ENCODE assay signal across 8 mouse cellular contexts in the genomic region with DNA sequence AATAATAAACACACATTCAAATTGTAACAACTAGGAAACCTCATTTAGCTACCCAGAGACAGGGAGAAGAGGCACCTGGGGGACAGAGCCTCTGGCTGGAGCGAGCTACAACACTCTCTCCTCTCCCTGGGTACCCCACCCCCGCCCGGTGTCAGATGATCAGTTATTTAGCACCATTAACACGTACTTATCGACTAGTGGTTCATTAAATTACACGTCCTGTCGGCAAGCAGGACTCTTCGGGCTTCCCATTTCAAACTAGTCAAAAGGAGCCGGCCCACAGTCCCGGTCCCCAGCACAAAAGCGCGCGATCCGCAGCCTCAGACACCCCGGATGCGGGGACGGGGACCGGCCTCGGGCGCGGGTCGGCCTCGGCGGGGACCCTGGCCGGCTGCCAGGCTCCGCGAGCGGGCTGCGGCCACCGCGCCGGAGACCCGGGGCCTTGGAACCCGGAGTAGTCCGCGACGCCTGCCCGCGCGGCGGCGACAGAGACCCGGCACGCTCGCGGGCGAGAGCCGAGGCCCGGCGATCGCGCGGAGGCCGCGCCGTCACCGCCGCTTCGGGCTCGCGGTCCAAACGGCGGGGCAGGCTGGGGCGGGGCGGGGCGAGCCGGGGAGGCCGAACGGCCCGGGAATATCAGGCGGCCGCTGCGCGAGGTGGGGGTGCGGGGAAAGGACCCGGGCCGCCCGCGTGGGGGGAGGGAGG. TPM values are rescaled to one million over a fixed set of nuclear protein-coding genes. Genes with fewer than 3 reads are reported as not detected.
DNase-seq lines count a peak whose midpoint lies in the region; ATAC-seq and TF ChIP-seq lines count a peak whose summit lies in the region.

No protein-coding gene starts in this region.

- H3K9ac ChIP-seq in forebrain, embryonic 15.5 days (replicated peaks): peak overlapping the region; percentile 98
- peak overlapping the region; percentile 95 for H3K9ac ChIP-seq in intestine, embryonic 15.5 days
- H3K9ac ChIP-seq in liver, embryonic 16.5 days (ENCODE audit: low read depth, low read length): peak overlapping the region; percentile 92
- peak overlapping the region; percentile 95 for H3K9ac ChIP-seq in neural tube, embryonic 14.5 days (replicated peaks; ENCODE audit: low read depth, low read length)

- peak; percentile 28 for DNase-seq in lung, adult 18-20 months
- DNase-seq in lung, postnatal 10 days: no peak
- DNase-seq in adrenal gland, postnatal 14 days: no peak

- under 1% methylated on average over 64 of the region's 79 CpGs for WGBS in forebrain, embryonic 15.5 days
- under 1% methylated on average over 72 of the region's 79 CpGs for WGBS in intestine, embryonic 15.5 days
- WGBS in liver, embryonic 16.5 days (ENCODE audit: insufficient replicate concordance): under 1% methylated on average over 66 of the region's 79 CpGs
- 0% methylated on average over 63 of the region's 79 CpGs for WGBS in neural tube, embryonic 14.5 days

- no peaks in the 10 kb centered on the region for H3K36me3 ChIP-seq in forebrain, embryonic 15.5 days
- no peaks in the 10 kb centered on the region for H3K36me3 ChIP-seq in intestine, embryonic 15.5 days
- H3K36me3 ChIP-seq in liver, embryonic 16.5 days (ENCODE audit: control insufficient read depth, insufficient read depth): no peaks in the 10 kb centered on the region
- H3K36me3 ChIP-seq in neural tube, embryonic 14.5 days (ENCODE audit: control insufficient read depth, insufficient read depth, low read length): no peaks in the 10 kb centered on the region

- peak; percentile 79 for ATAC-seq in forebrain, embryonic 15.5 days (replicated peaks)
- peak; percentile 89 for ATAC-seq in intestine, embryonic 15.5 days
- ATAC-seq in liver, embryonic 16.5 days (ENCODE audit: low read depth): peak; percentile 82
- ATAC-seq in neural tube, embryonic 14.5 days (ENCODE audit: low read depth): peak; percentile 76

- TF ChIP-seq POLR2A in bone marrow macrophage, adult 2 months (IDR thresholded peaks at IDR 0.05; ENCODE audit: borderline replicate concordance, low read depth, low read length): no peak

- peak overlapping the region; percentile 58 for H3K4me2 ChIP-seq in forebrain, embryonic 15.5 days (replicated peaks)
- peak overlapping the region; percentile 55 for H3K4me2 ChIP-seq in intestine, embryonic 15.5 days (replicated peaks)
- peak overlapping the region; percentile 81 for H3K4me2 ChIP-seq in liver, embryonic 16.5 days (ENCODE audit: low read depth, low read length)
- peak overlapping the region; percentile 62 for H3K4me2 ChIP-seq in neural tube, embryonic 14.5 days (ENCODE audit: low read depth, low read length)

- H3K27ac ChIP-seq in bone marrow macrophage, adult 2 months (ENCODE audit: insufficient read depth, low read depth, low read length): peak overlapping the region; percentile 96
- H3K27ac ChIP-seq in forebrain, embryonic 15.5 days (replicated peaks): peak overlapping the region; percentile 100
- H3K27ac ChIP-seq in intestine, embryonic 15.5 days: peak overlapping the region; percentile 97
- H3K27ac ChIP-seq in liver, embryonic 16.5 days (ENCODE audit: low read length): peak overlapping the region; percentile 94
- peak overlapping the region; percentile 99 for H3K27ac ChIP-seq in neural tube, embryonic 14.5 days (ENCODE audit: low read depth, low read length)

- H3K27me3 ChIP-seq in forebrain, embryonic 15.5 days: no peaks in the 10 kb centered on the region
- no peaks in the 10 kb centered on the region for H3K27me3 ChIP-seq in intestine, embryonic 15.5 days (replicated peaks)
- no peaks in the 10 kb centered on the region for H3K27me3 ChIP-seq in liver, embryonic 16.5 days (ENCODE audit: control insufficient read depth, insufficient read depth, low read depth, low read length)
- H3K27me3 ChIP-seq in neural tube, embryonic 14.5 days (ENCODE audit: control insufficient read depth, insufficient read depth, low read length): no peaks in the 10 kb centered on the region

- H3K4me1 ChIP-seq in bone marrow macrophage, adult 2 months (ENCODE audit: control insufficient read depth, insufficient read depth, low read length): peaks cover 11% of the 10 kb centered on the region
- peaks cover 32% of the 10 kb centered on the region for H3K4me1 ChIP-seq in forebrain, embryonic 15.5 days
- peaks cover 5% of the 10 kb centered on the region; the same call in 1 of the 2 replicates for H3K4me1 ChIP-seq in intestine, embryonic 15.5 days (replicated peaks)
- peaks cover 10% of the 10 kb centered on the region for H3K4me1 ChIP-seq in liver, embryonic 16.5 days (ENCODE audit: control insufficient read depth, low read depth, low read length)
- H3K4me1 ChIP-seq in neural tube, embryonic 14.5 days (ENCODE audit: control insufficient read depth, insufficient read depth, low read length): peaks cover 13% of the 10 kb centered on the region

- H3K9me3 ChIP-seq in forebrain, embryonic 15.5 days: no peaks in the 10 kb centered on the region
- H3K9me3 ChIP-seq in intestine, embryonic 15.5 days: no peaks in the 10 kb centered on the region
- no peaks in the 10 kb centered on the region for H3K9me3 ChIP-seq in liver, embryonic 16.5 days (replicated peaks; ENCODE audit: control insufficient read depth, low read length)
- H3K9me3 ChIP-seq in neural tube, embryonic 14.5 days (ENCODE audit: control insufficient read depth, low read length): no peaks in the 10 kb centered on the region

- peak overlapping the region; percentile 98 for H3K4me3 ChIP-seq in bone marrow macrophage, adult 2 months (ENCODE audit: insufficient read depth, low read length)
- H3K4me3 ChIP-seq in forebrain, embryonic 15.5 days: peak overlapping the region; percentile 93
- H3K4me3 ChIP-seq in intestine, embryonic 15.5 days (replicated peaks): peak overlapping the region; percentile 88
- peak overlapping the region; percentile 89 for H3K4me3 ChIP-seq in liver, embryonic 16.5 days (ENCODE audit: low read depth, low read length)
- H3K4me3 ChIP-seq in neural tube, embryonic 14.5 days (ENCODE audit: low read depth, low read length): peak overlapping the region; percentile 87

- TF ChIP-seq CTCF in bone marrow macrophage, adult 2 months (IDR thresholded peaks at IDR 0.05; ENCODE audit: low read depth, low read length): no peak

RNA-seq across cellular contexts. Expression of a gene that starts 0.7 kb away (rescaled TPM):
- 55.2 and 57.6 TPM in 2 replicates for polyA plus RNA-seq in bone marrow macrophage, adult 2 months (2012; ENCODE audit: insufficient read depth, insufficient read length, missing spikeins)
- 44.6 and 46.6 TPM in 2 replicates for polyA plus RNA-seq in forebrain, embryonic 15.5 days (2015; fragmentation: Nextera tagmentation; extraction: Ambion mirVana)
- 33.3 and 33.6 TPM in 2 replicates for polyA plus RNA-seq in intestine, embryonic 15.5 days (2015; fragmentation: Nextera tagmentation; extraction: Ambion mirVana)
- 11.3 and 12.5 TPM in 2 replicates for polyA plus RNA-seq in liver, embryonic 16.5 days (2015; fragmentation: Nextera tagmentation; extraction: Ambion mirVana)
- 52.6 and 71.4 TPM in 2 replicates for polyA plus RNA-seq in neural tube, embryonic 14.5 days (2014; fragmentation: Nextera tagmentation; extraction: Ambion mirVana)
- 85.4 and 89.3 TPM in 2 replicates for total RNA-seq in adrenal gland, postnatal 14 days (2021)

Comparison
In these comparisons a context has a peak if more than half of its experiments do, and no peak if none do; other contexts are left out.
1. DNase-seq: peak in lung, adult 18-20 months (2 of 2); none in lung, postnatal 10 days (single experiment) and adrenal gland, postnatal 14 days (single experiment).
2. Peak in every context shown above with its lines, with median percentiles within 50 percentile points of each other: H3K27ac ChIP-seq, H3K4me3 ChIP-seq, ATAC-seq, H3K4me2 ChIP-seq and H3K9ac ChIP-seq.